Mouse (Mus musculus) left cerebral cortex, postnatal 25 days (tissue): Measurements from ENCODE around the gene Klf15. TPM values are rescaled to one million over a fixed set of nuclear protein-coding genes. Genes with fewer than 3 reads are reported as not detected.

Experiments
- DNase-seq, 2 experiments: peaks; one replicate each; pipeline ENCODE4 v3.0.0; 2022; ENCODE audit warnings: low spot score in 2 of 2, mixed read lengths in 1 of 2
- intact Hi-C: fragments of 180-260 bp; cut with DNase I; formaldehyde crosslinking; loops from one replicate; pipeline ENCODE4 v1.15.1; 2025
- total RNA-seq, 2 experiments: library from RNA; stranded (reverse); gene quantifications; 2 replicates each; pipeline ENCODE4 v1.2.3; 2021

Gene Klf15
- total RNA-seq, 2 experiments from 2014 or later = 20.8 to 24.2 TPM

GRCm38 (mm10) chr6:90462841-90463227, 458 bp downstream of the Klf15 start:
- peak; percentile 37 to 46 for DNase-seq
- intact Hi-C loops = loop anchor here (1.0 to 2.0 kb wide), 2 partner anchors 8 to 44 kb away; no protein-coding TSS in a partner anchor

GRCm38 (mm10) chr6:90463228-90463862, 969 bp downstream of the Klf15 start:
- intact Hi-C loops = loop anchor here (1.0 to 2.0 kb wide), 2 partner anchors 8 to 43 kb away; no protein-coding TSS in a partner anchor
- peak; percentile 84 to 89 for DNase-seq

- intact Hi-C loops = loop anchor here (1.0 to 2.0 kb wide), 2 partner anchors 7 to 43 kb away; no protein-coding TSS in a partner anchor
- no peak for DNase-seq
These were observed 1.6 kb downstream of the Klf15 start for GRCm38 (mm10) chr6:90463890-90464421.

GRCm38 (mm10) chr6:90465028-90465640, 2.8 kb downstream of the Klf15 start:
- no peak for DNase-seq
- intact Hi-C loops = no loop called here

GRCm38 (mm10) chr6:90466079-90466478, 3.7 kb downstream of the Klf15 start:
- intact Hi-C loops = no loop called here
- DNase-seq = no peak

GRCm38 (mm10) chr6:90466847-90467410, 4.6 kb downstream of the Klf15 start:
- intact Hi-C loops = no loop called here
- no peak for DNase-seq

GRCm38 (mm10) chr6:90468216-90468615, 5.8 kb downstream of the Klf15 start:
- DNase-seq = no peak

GRCm38 (mm10) chr6:90469041-90469440, 6.7 kb downstream of the Klf15 start:
- intact Hi-C loops = no loop called here

More at GRCm38 (mm10) chr6:90468216-90468615, 5.8 kb downstream of the Klf15 start:
- intact Hi-C loops = no loop called here

GRCm38 (mm10) chr6:90470255-90470654, 7.9 kb downstream of the Klf15 start:
- no peak for DNase-seq
- intact Hi-C loops = no loop called here

More at GRCm38 (mm10) chr6:90469041-90469440, 6.7 kb downstream of the Klf15 start:
- DNase-seq = no peak

- peak; percentile 67 to 70 for DNase-seq
- intact Hi-C loops = loop anchor here (1.0 kb wide), 1 partner anchor 8 kb away; no protein-coding TSS in a partner anchor
These were observed 8.7 kb downstream of the Klf15 start for GRCm38 (mm10) chr6:90470947-90471541.

GRCm38 (mm10) chr6:90472079-90472478, 9.7 kb downstream of the Klf15 start:
- intact Hi-C loops = no loop called here
- DNase-seq = no peak

- intact Hi-C loops = no loop called here
- DNase-seq = no peak
These were observed 10.3 kb downstream of the Klf15 start for GRCm38 (mm10) chr6:90472697-90473096.

- intact Hi-C loops = no loop called here
- no peak for DNase-seq
These were observed 11.4 kb downstream of the Klf15 start for GRCm38 (mm10) chr6:90473630-90474360.

GRCm38 (mm10) chr6:90474361-90474750, 12.0 kb downstream of the Klf15 start:
- no peak for DNase-seq
- intact Hi-C loops = no loop called here

GRCm38 (mm10) chr6:90475176-90475853, 12.9 kb downstream of the Klf15 start:
- intact Hi-C loops = no loop called here
- DNase-seq = no peak

GRCm38 (mm10) chr6:90475854-90476212, 13.5 kb downstream of the Klf15 start:
- intact Hi-C loops = no loop called here
- DNase-seq = no peak

- DNase-seq = peak; percentile 43 to 78
- intact Hi-C loops = no loop called here
These were observed 14.7 kb downstream of the Klf15 start for GRCm38 (mm10) chr6:90476941-90477518.

- DNase-seq = no peak
These were observed 21.9 kb downstream of the Klf15 start for GRCm38 (mm10) chr6:90484249-90484648.

GRCm38 (mm10) chr6:90484876-90485275, 22.5 kb downstream of the Klf15 start:
- DNase-seq = peak in 1 of 2 experiments; percentile 38
- intact Hi-C loops = no loop called here

More at GRCm38 (mm10) chr6:90484249-90484648, 21.9 kb downstream of the Klf15 start:
- intact Hi-C loops = no loop called here
